Mouse (Mus musculus): ENCODE data around the gene Fkbp15. TPM values are rescaled to one million over a fixed set of nuclear protein-coding genes. Genes with fewer than 3 reads are reported as not detected.

The Fkbp15 gene
- total RNA-seq, 1 experiment = 20.7 TPM

- Histone ChIP-seq H3K36me3 (ENCODE audit: control insufficient read depth, insufficient read depth, low read length, poor library complexity, severe bottlenecking) (peaks cover 12% of the 10 kb centered on the region), H3K4me3 (ENCODE audit: insufficient read depth in 1 of 2, low read depth in 1 of 2, low read length in 2 of 2, poor library complexity in 1 of 2, severe bottlenecking in 1 of 2) (no peak overlapping the region), H3K9ac (ENCODE audit: insufficient read depth, low read depth, low read length, poor library complexity, severe bottlenecking) (peak overlapping the region; percentile 73), H3K4me1 (ENCODE audit: control insufficient read depth in 2 of 2, insufficient read depth in 2 of 2, low read length in 2 of 2, poor library complexity in 1 of 2) (peaks cover 5 to 10% of the 10 kb centered on the region in 2 experiments; a peak in 3 of 4 replicates), H3K9me3 (ENCODE audit: control insufficient read depth, insufficient read depth, low read depth, low read length) (no peaks in the 10 kb centered on the region), H3K27ac (ENCODE audit: insufficient read depth, low read depth, low read length, poor library complexity, severe bottlenecking) (peak overlapping the region; percentile 59)
- no peak for TF ChIP-seq ZC3H11A (IDR thresholded peaks at IDR 0.05; ENCODE audit: borderline replicate concordance, low read depth, low read length)
- no peak for TF ChIP-seq MAFK (IDR thresholded peaks at IDR 0.05; ENCODE audit: insufficient read depth, low read depth, low read length)
- no peak for TF ChIP-seq ZNF384 (IDR thresholded peaks at IDR 0.05; ENCODE audit: low read depth, low read length)
- no peak for TF ChIP-seq HCFC1 (IDR thresholded peaks at IDR 0.05; ENCODE audit: borderline replicate concordance, insufficient read depth, low read length)
- no peak for TF ChIP-seq CHD2 (IDR thresholded peaks at IDR 0.05; ENCODE audit: low read depth, low read length)
- in situ Hi-C loops (cut with MboI; ENCODE audit: low sequenced_read_pairs in 2 of 2, unreplicated experiment in 2 of 2) = no loop called here
- DNase-seq (ENCODE audit: low read depth, low spot score) = no peak
These were observed 45.8 kb upstream of the Fkbp15 start for GRCm38 (mm10) chr4:62406133-62406532.

GRCm38 (mm10) chr4:62398956-62399355 is 38.6 kb upstream of the Fkbp15 start:
- peaks cover 29% of the 10 kb centered on the region for H3K36me3 ChIP-seq (ENCODE audit: control insufficient read depth, insufficient read depth, low read length, poor library complexity, severe bottlenecking)
- DNase-seq (ENCODE audit: low read depth, low spot score) = no peak
- no peak overlapping the region; the same call in 1 of the 2 replicates for H3K27ac ChIP-seq (ENCODE audit: insufficient read depth, low read depth, low read length, poor library complexity, severe bottlenecking)
- no peaks in the 10 kb centered on the region for H3K9me3 ChIP-seq (ENCODE audit: control insufficient read depth, insufficient read depth, low read depth, low read length)
- in situ Hi-C loops (cut with MboI; ENCODE audit: low sequenced_read_pairs in 2 of 2, unreplicated experiment in 2 of 2) = no loop called here
- H3K4me3 ChIP-seq (ENCODE audit: insufficient read depth in 1 of 2, low read depth in 1 of 2, low read length in 2 of 2, poor library complexity in 1 of 2, severe bottlenecking in 1 of 2) = no peak overlapping the region
- no peak overlapping the region for H3K9ac ChIP-seq (ENCODE audit: insufficient read depth, low read depth, low read length, poor library complexity, severe bottlenecking)
- TF ChIP-seq CHD2 (IDR thresholded peaks at IDR 0.05; ENCODE audit: low read depth, low read length) = no peak
- peaks cover 0 to 6% of the 10 kb centered on the region in 2 experiments; a peak in 2 of 4 replicates for H3K4me1 ChIP-seq (ENCODE audit: control insufficient read depth in 2 of 2, insufficient read depth in 2 of 2, low read length in 2 of 2, poor library complexity in 1 of 2)

GRCm38 (mm10) chr4:62397616-62398365 is 37.4 kb upstream of the Fkbp15 start:
- Histone ChIP-seq H3K9ac (ENCODE audit: insufficient read depth, low read depth, low read length, poor library complexity, severe bottlenecking) (no peak overlapping the region), H3K36me3 (ENCODE audit: control insufficient read depth, insufficient read depth, low read length, poor library complexity, severe bottlenecking) (peaks cover 29% of the 10 kb centered on the region), H3K4me1 (ENCODE audit: control insufficient read depth in 2 of 2, insufficient read depth in 2 of 2, low read length in 2 of 2, poor library complexity in 1 of 2) (peaks cover 0 to 6% of the 10 kb centered on the region in 2 experiments; a peak in 2 of 4 replicates), H3K27ac (ENCODE audit: insufficient read depth, low read depth, low read length, poor library complexity, severe bottlenecking) (no peak overlapping the region; the same call in 1 of the 2 replicates), H3K9me3 (ENCODE audit: control insufficient read depth, insufficient read depth, low read depth, low read length) (no peaks in the 10 kb centered on the region), H3K4me3 (ENCODE audit: insufficient read depth in 1 of 2, low read depth in 1 of 2, low read length in 2 of 2, poor library complexity in 1 of 2, severe bottlenecking in 1 of 2) (no peak overlapping the region)
- no peak for TF ChIP-seq HCFC1 (IDR thresholded peaks at IDR 0.05; ENCODE audit: borderline replicate concordance, insufficient read depth, low read length)
- in situ Hi-C loops (cut with MboI; ENCODE audit: low sequenced_read_pairs in 2 of 2, unreplicated experiment in 2 of 2) = no loop called here
- DNase-seq (ENCODE audit: low read depth, low spot score) = no peak

GRCm38 (mm10) chr4:62395806-62396205 is 35.5 kb upstream of the Fkbp15 start:
- no peak overlapping the region for H3K27ac ChIP-seq (ENCODE audit: insufficient read depth, low read depth, low read length, poor library complexity, severe bottlenecking)
- H3K9ac ChIP-seq (ENCODE audit: insufficient read depth, low read depth, low read length, poor library complexity, severe bottlenecking) = no peak overlapping the region
- peaks cover 22% of the 10 kb centered on the region for H3K36me3 ChIP-seq (ENCODE audit: control insufficient read depth, insufficient read depth, low read length, poor library complexity, severe bottlenecking)
- peaks cover 0 to 6% of the 10 kb centered on the region in 2 experiments; a peak in 2 of 4 replicates for H3K4me1 ChIP-seq (ENCODE audit: control insufficient read depth in 2 of 2, insufficient read depth in 2 of 2, low read length in 2 of 2, poor library complexity in 1 of 2)
- DNase-seq (ENCODE audit: low read depth, low spot score) = no peak
- H3K9me3 ChIP-seq (ENCODE audit: control insufficient read depth, insufficient read depth, low read depth, low read length) = no peaks in the 10 kb centered on the region
- in situ Hi-C loops (cut with MboI; ENCODE audit: low sequenced_read_pairs in 2 of 2, unreplicated experiment in 2 of 2) = no loop called here
- H3K4me3 ChIP-seq (ENCODE audit: insufficient read depth in 1 of 2, low read depth in 1 of 2, low read length in 2 of 2, poor library complexity in 1 of 2, severe bottlenecking in 1 of 2) = no peak overlapping the region
- TF ChIP-seq HCFC1 (IDR thresholded peaks at IDR 0.05; ENCODE audit: borderline replicate concordance, insufficient read depth, low read length) = no peak
- TF ChIP-seq MAFK (IDR thresholded peaks at IDR 0.05; ENCODE audit: insufficient read depth, low read depth, low read length) = no peak
- TF ChIP-seq ZC3H11A (IDR thresholded peaks at IDR 0.05; ENCODE audit: borderline replicate concordance, low read depth, low read length) = no peak
- no peak for TF ChIP-seq ZNF384 (IDR thresholded peaks at IDR 0.05; ENCODE audit: low read depth, low read length)
- TF ChIP-seq CHD2 (IDR thresholded peaks at IDR 0.05; ENCODE audit: low read depth, low read length) = no peak

GRCm38 (mm10) chr4:62393459-62393858 is 33.1 kb upstream of the Fkbp15 start:
- peak overlapping the region; percentile 15; the same call in 1 of the 2 replicates for H3K9ac ChIP-seq (ENCODE audit: insufficient read depth, low read depth, low read length, poor library complexity, severe bottlenecking)
- peaks cover 14% of the 10 kb centered on the region for H3K36me3 ChIP-seq (ENCODE audit: control insufficient read depth, insufficient read depth, low read length, poor library complexity, severe bottlenecking)
- peak overlapping the region; percentile 18; the same call in 1 of the 2 replicates for H3K27ac ChIP-seq (ENCODE audit: insufficient read depth, low read depth, low read length, poor library complexity, severe bottlenecking)
- DNase-seq (ENCODE audit: low read depth, low spot score) = no peak
- no peaks in the 10 kb centered on the region for H3K9me3 ChIP-seq (ENCODE audit: control insufficient read depth, insufficient read depth, low read depth, low read length)
- in situ Hi-C loops (cut with MboI; ENCODE audit: low sequenced_read_pairs in 2 of 2, unreplicated experiment in 2 of 2) = no loop called here
- TF ChIP-seq MAFK (IDR thresholded peaks at IDR 0.05; ENCODE audit: insufficient read depth, low read depth, low read length) (no peak), ZC3H11A (IDR thresholded peaks at IDR 0.05; ENCODE audit: borderline replicate concordance, low read depth, low read length) (no peak)
- no peak overlapping the region for H3K4me3 ChIP-seq (ENCODE audit: insufficient read depth in 1 of 2, low read depth in 1 of 2, low read length in 2 of 2, poor library complexity in 1 of 2, severe bottlenecking in 1 of 2)
- H3K4me1 ChIP-seq (ENCODE audit: control insufficient read depth in 2 of 2, insufficient read depth in 2 of 2, low read length in 2 of 2, poor library complexity in 1 of 2) = no peaks in the 10 kb centered on the region; a peak in 2 of 4 replicates
